Mouse (Mus musculus): ENCODE results near the gene Olfr912. TPM values are rescaled to one million over a fixed set of nuclear protein-coding genes. Genes with fewer than 3 reads are reported as not detected.

The Olfr912 gene
- polyA plus RNA-seq (2014; fragmentation: Illumina TruSeq; extraction: RNeasy Lipid Tissue Mini Kit (QIAGEN cat#74804); ENCODE audit: low read depth, low replicate concordance) = not detected

DNA sequence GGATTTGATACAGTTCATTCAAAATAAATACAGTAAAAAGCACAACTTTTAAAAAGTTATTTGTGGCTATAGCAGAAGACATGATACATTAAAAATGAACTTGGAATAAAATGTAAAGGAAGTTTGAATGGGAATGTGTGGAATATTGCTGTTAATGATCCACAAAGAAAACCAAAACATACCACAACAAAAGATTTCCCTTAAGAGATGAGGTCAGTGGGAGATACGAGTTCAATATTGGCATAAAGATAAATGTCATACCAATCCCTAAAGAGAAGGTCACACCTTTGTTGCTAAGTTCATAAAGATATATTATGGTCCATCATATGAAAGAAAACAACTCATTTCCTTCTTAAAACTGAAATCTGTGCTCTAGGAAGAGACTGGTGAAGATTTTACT is at the start of gene Olfr912:
Gene Olfr912, plus strand, starts transcription at position 301 of the 400 bp plus-strand sequence.

GRCm38 (mm10) chr9:38537549-38537948 is 42.4 kb upstream of the Olfr912 start, which contains the start of gene Olfr910:
Olfr910 (plus strand) TSS chr9:38537849.

DNA sequence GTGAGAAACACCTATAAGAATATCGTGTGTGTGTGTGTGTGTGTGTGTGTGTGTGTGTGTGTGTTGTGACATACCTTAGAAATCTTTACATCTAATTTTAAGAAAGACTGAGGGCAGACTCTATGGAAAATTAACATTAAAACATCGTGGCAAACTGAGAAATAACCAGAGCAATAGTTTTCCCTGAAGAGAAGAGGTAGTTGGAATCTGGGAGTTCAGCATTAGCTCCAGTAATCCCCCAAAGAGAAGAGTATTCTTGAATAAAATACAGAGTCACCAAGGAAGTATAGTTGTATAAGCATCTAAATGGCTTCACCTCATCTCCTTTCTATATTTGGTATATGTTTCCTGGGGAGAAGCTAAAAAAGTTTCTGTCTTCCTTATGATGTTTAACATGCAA is 12.5 kb downstream of the Olfr912 start, which contains the start of gene Olfr913:
Gene Olfr913, plus strand, starts transcription at position 301 of the 400 bp plus-strand sequence.

GRCm38 (mm10) chr9:38604802-38605201 is 24.8 kb downstream of the Olfr912 start, which contains the start of gene Olfr914:
Olfr914 (plus strand) TSS chr9:38605102.

Other genes with a start within 250 kb of the Olfr912 start
- not detected for gene Olfr898, start 231.8 kb upstream of the Olfr912 start, polyA plus RNA-seq (2014; fragmentation: Illumina TruSeq; extraction: RNeasy Lipid Tissue Mini Kit (QIAGEN cat#74804); ENCODE audit: low read depth, low replicate concordance)
- gene Olfr250, start 213.3 kb upstream of the Olfr912 start, polyA plus RNA-seq (2014; fragmentation: Illumina TruSeq; extraction: RNeasy Lipid Tissue Mini Kit (QIAGEN cat#74804); ENCODE audit: low read depth, low replicate concordance) = not detected
- gene Olfr251, start 203.1 kb upstream of the Olfr912 start, polyA plus RNA-seq (2014; fragmentation: Illumina TruSeq; extraction: RNeasy Lipid Tissue Mini Kit (QIAGEN cat#74804); ENCODE audit: low read depth, low replicate concordance) = not detected
- gene Olfr147, start 178.5 kb upstream of the Olfr912 start, polyA plus RNA-seq (2014; fragmentation: Illumina TruSeq; extraction: RNeasy Lipid Tissue Mini Kit (QIAGEN cat#74804); ENCODE audit: low read depth, low replicate concordance) = not detected
- gene Olfr901, start 150.7 kb upstream of the Olfr912 start, polyA plus RNA-seq (2014; fragmentation: Illumina TruSeq; extraction: RNeasy Lipid Tissue Mini Kit (QIAGEN cat#74804); ENCODE audit: low read depth, low replicate concordance) = not detected
- gene Olfr902, start 132.5 kb upstream of the Olfr912 start, polyA plus RNA-seq (2014; fragmentation: Illumina TruSeq; extraction: RNeasy Lipid Tissue Mini Kit (QIAGEN cat#74804); ENCODE audit: low read depth, low replicate concordance) = not detected
- gene Olfr904, start 117.0 kb upstream of the Olfr912 start, polyA plus RNA-seq (2014; fragmentation: Illumina TruSeq; extraction: RNeasy Lipid Tissue Mini Kit (QIAGEN cat#74804); ENCODE audit: low read depth, low replicate concordance) = not detected
- not detected for gene Olfr905, start 109.1 kb upstream of the Olfr912 start, polyA plus RNA-seq (2014; fragmentation: Illumina TruSeq; extraction: RNeasy Lipid Tissue Mini Kit (QIAGEN cat#74804); ENCODE audit: low read depth, low replicate concordance)
- gene Olfr906, start 93.1 kb upstream of the Olfr912 start, polyA plus RNA-seq (2014; fragmentation: Illumina TruSeq; extraction: RNeasy Lipid Tissue Mini Kit (QIAGEN cat#74804); ENCODE audit: low read depth, low replicate concordance) = not detected
- not detected for gene Olfr907, start 84.4 kb upstream of the Olfr912 start, polyA plus RNA-seq (2014; fragmentation: Illumina TruSeq; extraction: RNeasy Lipid Tissue Mini Kit (QIAGEN cat#74804); ENCODE audit: low read depth, low replicate concordance)
- not detected for gene Olfr911-ps1, start 58.6 kb upstream of the Olfr912 start, polyA plus RNA-seq (2014; fragmentation: Illumina TruSeq; extraction: RNeasy Lipid Tissue Mini Kit (QIAGEN cat#74804); ENCODE audit: low read depth, low replicate concordance)
- not detected for gene Olfr910, start 42.3 kb upstream of the Olfr912 start, polyA plus RNA-seq (2014; fragmentation: Illumina TruSeq; extraction: RNeasy Lipid Tissue Mini Kit (QIAGEN cat#74804); ENCODE audit: low read depth, low replicate concordance)
- gene Olfr913, start 12.6 kb downstream of the Olfr912 start, polyA plus RNA-seq (2014; fragmentation: Illumina TruSeq; extraction: RNeasy Lipid Tissue Mini Kit (QIAGEN cat#74804); ENCODE audit: low read depth, low replicate concordance) = not detected
- not detected for gene Olfr914, start 24.9 kb downstream of the Olfr912 start, polyA plus RNA-seq (2014; fragmentation: Illumina TruSeq; extraction: RNeasy Lipid Tissue Mini Kit (QIAGEN cat#74804); ENCODE audit: low read depth, low replicate concordance)
- not detected for gene Olfr916, start 79.7 kb downstream of the Olfr912 start, polyA plus RNA-seq (2014; fragmentation: Illumina TruSeq; extraction: RNeasy Lipid Tissue Mini Kit (QIAGEN cat#74804); ENCODE audit: low read depth, low replicate concordance)
- not detected for gene Olfr917, start 85.7 kb downstream of the Olfr912 start, polyA plus RNA-seq (2014; fragmentation: Illumina TruSeq; extraction: RNeasy Lipid Tissue Mini Kit (QIAGEN cat#74804); ENCODE audit: low read depth, low replicate concordance)
- not detected for gene Olfr918, start 94.4 kb downstream of the Olfr912 start, polyA plus RNA-seq (2014; fragmentation: Illumina TruSeq; extraction: RNeasy Lipid Tissue Mini Kit (QIAGEN cat#74804); ENCODE audit: low read depth, low replicate concordance)
- gene Olfr919, start 123.5 kb downstream of the Olfr912 start, polyA plus RNA-seq (2014; fragmentation: Illumina TruSeq; extraction: RNeasy Lipid Tissue Mini Kit (QIAGEN cat#74804); ENCODE audit: low read depth, low replicate concordance) = not detected
- 27.9 TPM for gene Vwa5a, start 138.1 kb downstream of the Olfr912 start, polyA plus RNA-seq (2014; fragmentation: Illumina TruSeq; extraction: RNeasy Lipid Tissue Mini Kit (QIAGEN cat#74804); ENCODE audit: low read depth, low replicate concordance)
- 0.24 TPM for gene Olfr920, start 172.1 kb downstream of the Olfr912 start, polyA plus RNA-seq (2014; fragmentation: Illumina TruSeq; extraction: RNeasy Lipid Tissue Mini Kit (QIAGEN cat#74804); ENCODE audit: low read depth, low replicate concordance)
- gene Olfr921, start 192.9 kb downstream of the Olfr912 start, polyA plus RNA-seq (2014; fragmentation: Illumina TruSeq; extraction: RNeasy Lipid Tissue Mini Kit (QIAGEN cat#74804); ENCODE audit: low read depth, low replicate concordance) = not detected
- gene Olfr922, start 234.4 kb downstream of the Olfr912 start, polyA plus RNA-seq (2014; fragmentation: Illumina TruSeq; extraction: RNeasy Lipid Tissue Mini Kit (QIAGEN cat#74804); ENCODE audit: low read depth, low replicate concordance) = not detected
- not detected for gene Olfr923, start 246.4 kb downstream of the Olfr912 start, polyA plus RNA-seq (2014; fragmentation: Illumina TruSeq; extraction: RNeasy Lipid Tissue Mini Kit (QIAGEN cat#74804); ENCODE audit: low read depth, low replicate concordance)

Measured in heart, adult 10 weeks (tissue).